Mouse (Mus musculus) kidney, embryonic 14.5 days (tissue): Measurements from ENCODE around the gene Art4. TPM values are rescaled to one million over a fixed set of nuclear protein-coding genes. Genes with fewer than 3 reads are reported as not detected.

ENCODE experiments used
- ATAC-seq: fragments of 200-750 bp; cut with Nextera tagmentation; 2 replicates; pipeline ENCODE4 v1.8.0; 2017; ENCODE audit warnings: moderate number of reproducible peaks, mild to moderate bottlenecking, moderate TSS enrichment, moderate library complexity; ENCODE audit not compliant: low FRiP score, low TSS enrichment
- H3K27ac ChIP-seq: fragments of 300-500 bp; sonication (generic); 2 replicates; pipeline ENCODE4 v1.5.1; 2014; ENCODE audit warnings: low read depth, mild to moderate bottlenecking, low read length, moderate library complexity, mixed read lengths
- H3K27me3 ChIP-seq: fragments of 300-500 bp; sonication (generic); 2 replicates; pipeline ENCODE4 v1.6.1; 2014; ENCODE audit warnings: mild to moderate bottlenecking, low read length; ENCODE audit not compliant: control insufficient read depth, insufficient read depth
- H3K36me3 ChIP-seq: fragments of 300-500 bp; sonication (generic); 2 replicates; pipeline ENCODE4 v1.6.1; 2014; ENCODE audit warnings: low read length, mixed read lengths; ENCODE audit not compliant: control insufficient read depth, insufficient read depth
- H3K4me1 ChIP-seq: fragments of 300-500 bp; sonication (generic); 2 replicates; pipeline ENCODE4 v1.6.1; 2014; ENCODE audit warnings: low read length, mixed read lengths; ENCODE audit not compliant: control insufficient read depth, insufficient read depth
- H3K4me2 ChIP-seq: fragments of 300-500 bp; sonication (generic); replicated peaks from 2 replicates; pipeline ENCODE4 v1.6.1; 2014; ENCODE audit warnings: low read depth, mild to moderate bottlenecking, low read length
- H3K4me3 ChIP-seq: fragments of 300-500 bp; sonication (generic); 2 replicates; pipeline ENCODE4 v1.5.1; 2014; ENCODE audit warnings: mild to moderate bottlenecking, low read length
- H3K9ac ChIP-seq: fragments of 300-500 bp; sonication (generic); 2 replicates; pipeline ENCODE4 v1.6.1; 2014; ENCODE audit warnings: low read depth, mild to moderate bottlenecking, low read length, moderate library complexity
- H3K9me3 ChIP-seq: fragments of 300-500 bp; sonication (generic); 2 replicates; pipeline ENCODE4 v1.6.1; 2016; ENCODE audit warnings: low read length; ENCODE audit not compliant: control insufficient read depth
- WGBS: fragments of 180-500 bp; shearing (Covaris S2); extraction: QIAGEN DNeasy Blood & Tissue Kit; methylation state at CpG from one replicate; pipeline ENCODE4 v1.1.7; 2014; 5-methylcytosine and 5-hydroxymethylcytosine counted together
- microRNA-seq: library from miRNA; unstranded; fragments of <30 nt; microRNA quantifications from one replicate; pipeline ENCODE4, GENCODE M21; 2016
- polyA plus RNA-seq: library from polyadenylated mRNA; unstranded; fragments of >200 nt; fragmentation: Nextera tagmentation; extraction: Ambion mirVana; gene quantifications from 2 replicates; pipeline ENCODE4 v1.2.1, GENCODE M21; 2014

Art4 gene
- polyA plus RNA-seq, 1 experiment from 2014 or later: 2.2 TPM

GRCm38 (mm10) chr6:136803739-136804633 lies 53.5 kb downstream of the Art4 start, which contains the start of gene Hist4h4:
TSS of gene Hist4h4 (minus strand) at chr6:136804415.
- Histone ChIP-seq H3K9me3 (no peaks in the 10 kb centered on the region), H3K9ac (peak within 1 kb of the TSS; percentile 96), H3K27me3 (no peaks in the 10 kb centered on the region), H3K27ac (peak within 1 kb of the TSS; percentile 100), H3K4me2 (peak within 1 kb of the TSS; percentile 89), H3K4me1 (peaks cover 8% of the 10 kb centered on the region), H3K4me3 (peak within 1 kb of the TSS; percentile 83), H3K36me3 (no peaks in the 10 kb centered on the region)
- peak; percentile 69 for ATAC-seq
- under 1% methylated on average over 50 of the region's 50 CpGs for WGBS

GRCm38 (mm10) chr6:136803093-136803738 lies 54.3 kb downstream of the Art4 start:
- Histone ChIP-seq H3K36me3 (no peaks in the 10 kb centered on the region), H3K9ac (peak overlapping the region; percentile 96), H3K4me3 (peak overlapping the region; percentile 83), H3K27me3 (no peaks in the 10 kb centered on the region), H3K4me1 (peaks cover 8% of the 10 kb centered on the region; the same call in 1 of the 2 replicates), H3K9me3 (no peaks in the 10 kb centered on the region), H3K27ac (peak overlapping the region; percentile 100), H3K4me2 (peak overlapping the region; percentile 89)
- 18% methylated on average over 12 of the region's 12 CpGs for WGBS
- ATAC-seq: no peak

GRCm38 (mm10) chr6:136801274-136801673 lies 56.3 kb downstream of the Art4 start:
- no peak for ATAC-seq
- Histone ChIP-seq H3K27ac (no peak overlapping the region), H3K4me3 (no peak overlapping the region), H3K4me2 (no peak overlapping the region), H3K27me3 (no peaks in the 10 kb centered on the region), H3K4me1 (peaks cover 8% of the 10 kb centered on the region; the same call in 1 of the 2 replicates), H3K9me3 (no peaks in the 10 kb centered on the region), H3K9ac (no peak overlapping the region), H3K36me3 (no peaks in the 10 kb centered on the region)
- WGBS: 81% methylated on average over 6 of the region's 6 CpGs

GRCm38 (mm10) chr6:136800710-136801109 lies 56.8 kb downstream of the Art4 start:
- Histone ChIP-seq H3K4me3 (no peak overlapping the region), H3K4me1 (peaks cover 8% of the 10 kb centered on the region; the same call in 1 of the 2 replicates), H3K36me3 (no peaks in the 10 kb centered on the region), H3K4me2 (no peak overlapping the region), H3K27me3 (no peaks in the 10 kb centered on the region), H3K9me3 (no peaks in the 10 kb centered on the region), H3K27ac (no peak overlapping the region), H3K9ac (no peak overlapping the region)
- ATAC-seq: no peak
- 91% methylated on average over 8 of the region's 8 CpGs for WGBS

Small RNAs within 50 kb of the gene (microRNA-seq; reads per million reads assigned to microRNA genes)
- not detected for gene Gm44364

Other genes with a start within 250 kb of the Art4 start
- gene Plbd1, start 195.8 kb downstream of the Art4 start, polyA plus RNA-seq: 2.7 and 4.0 TPM in 2 replicates
- gene Gucy2c, start 76.0 kb downstream of the Art4 start, polyA plus RNA-seq: 0.10 TPM in 1 of 2 replicates, not detected in the other
- 1.2 and 2.3 TPM in 2 replicates for gene Hist4h4, start 53.3 kb downstream of the Art4 start, polyA plus RNA-seq
- 96.0 and 104 TPM in 2 replicates for gene H2afj, start 49.5 kb downstream of the Art4 start, polyA plus RNA-seq
- gene BC049715, start 30.1 kb downstream of the Art4 start, polyA plus RNA-seq: 1.7 and 1.9 TPM in 2 replicates
- 91.5 and 136 TPM in 2 replicates for gene Wbp11, start 29.5 kb downstream of the Art4 start, polyA plus RNA-seq
- gene Smco3, start 22.3 kb downstream of the Art4 start, polyA plus RNA-seq: 1.1 and 1.4 TPM in 2 replicates
- gene Mgp, start 18.1 kb upstream of the Art4 start, polyA plus RNA-seq: 168 and 215 TPM in 2 replicates
- 0.22 and 0.31 TPM in 2 replicates for gene Erp27, start 64.4 kb upstream of the Art4 start, polyA plus RNA-seq
- 0.11 and 0.81 TPM in 2 replicates for gene Pde6h, start 66.1 kb upstream of the Art4 start, polyA plus RNA-seq
- 60.4 and 65.6 TPM in 2 replicates for gene Arhgdib, start 84.2 kb upstream of the Art4 start, polyA plus RNA-seq